Mouse (Mus musculus) left cerebral cortex, postnatal 14 days (tissue): ENCODE results near the gene Kcnc3. TPM values are rescaled to one million over a fixed set of nuclear protein-coding genes. Genes with fewer than 3 reads are reported as not detected.

Experiments used
- DNase-seq, 2 experiments: peaks; one replicate each; pipeline ENCODE4 v3.0.0; 2021 to 2022; ENCODE audit warnings: low spot score in 2 of 2, mixed read lengths in 1 of 2
- intact Hi-C: fragments of 180-260 bp; cut with DNase I; formaldehyde crosslinking; loops from one replicate; pipeline ENCODE4 v1.15.1; 2025
- total RNA-seq, 2 experiments: library from RNA; stranded (reverse); gene quantifications; 2 replicates each; pipeline ENCODE4 v1.2.3; 2021

Kcnc3 gene
- total RNA-seq, 2 experiments from 2014 or later, result 74.2 to 75.5 TPM

GRCm38 (mm10) chr7:44615309-44615708, 24.8 kb downstream of the Kcnc3 start:
- DNase-seq, result no peak
- intact Hi-C loops, result no loop called here

- intact Hi-C loops, result no loop called here
- DNase-seq, result no peak
Observed at GRCm38 (mm10) chr7:44615987-44616386, 25.5 kb downstream of the Kcnc3 start.

GRCm38 (mm10) chr7:44617059-44617458, 26.6 kb downstream of the Kcnc3 start:
- intact Hi-C loops, result no loop called here
- DNase-seq, result no peak

- intact Hi-C loops, result no loop called here
- DNase-seq, result no peak
Observed at GRCm38 (mm10) chr7:44623714-44624542, 33.5 kb downstream of the Kcnc3 start.

- intact Hi-C loops, result no loop called here
- no peak for DNase-seq
Observed at GRCm38 (mm10) chr7:44624543-44624826, 34.0 kb downstream of the Kcnc3 start.

- intact Hi-C loops, result no loop called here
- DNase-seq, result no peak
Observed at GRCm38 (mm10) chr7:44624828-44625227, 34.4 kb downstream of the Kcnc3 start.

GRCm38 (mm10) chr7:44625241-44626067, 35.0 kb downstream of the Kcnc3 start:
- DNase-seq, result no peak
- intact Hi-C loops, result no loop called here

- intact Hi-C loops, result no loop called here
- no peak for DNase-seq
Observed at GRCm38 (mm10) chr7:44626068-44626385, 35.6 kb downstream of the Kcnc3 start.

- no peak for DNase-seq
- intact Hi-C loops, result no loop called here
Observed at GRCm38 (mm10) chr7:44626966-44627365, 36.5 kb downstream of the Kcnc3 start.

- no peak for DNase-seq
- intact Hi-C loops, result no loop called here
Observed at GRCm38 (mm10) chr7:44628402-44629034, 38.1 kb downstream of the Kcnc3 start.

GRCm38 (mm10) chr7:44630437-44630836, 40.0 kb downstream of the Kcnc3 start:
- intact Hi-C loops, result no loop called here

GRCm38 (mm10) chr7:44632676-44633075, 42.2 kb downstream of the Kcnc3 start:
- DNase-seq, result no peak
- intact Hi-C loops, result no loop called here

More at GRCm38 (mm10) chr7:44630437-44630836, 40.0 kb downstream of the Kcnc3 start:
- DNase-seq, result no peak

- no peak for DNase-seq
- intact Hi-C loops, result no loop called here
Observed at GRCm38 (mm10) chr7:44633407-44633806, 42.9 kb downstream of the Kcnc3 start.

GRCm38 (mm10) chr7:44636684-44637083, 46.2 kb downstream of the Kcnc3 start:
- peak; percentile 45 to 54 for DNase-seq
- intact Hi-C loops, result no loop called here

GRCm38 (mm10) chr7:44638663-44639062, 48.2 kb downstream of the Kcnc3 start:
- no peak for DNase-seq
- intact Hi-C loops, result no loop called here

- intact Hi-C loops, result loop anchor here (5.0 kb wide), 1 partner anchor 54 kb away; no protein-coding TSS in a partner anchor
- DNase-seq, result peak; percentile 71 to 73
Observed at GRCm38 (mm10) chr7:44640843-44641605, 50.6 kb downstream of the Kcnc3 start.

- intact Hi-C loops, result loop anchor here (5.0 kb wide), 1 partner anchor 55 kb away; no protein-coding TSS in a partner anchor
- peak; percentile 44 to 48 for DNase-seq
Observed at GRCm38 (mm10) chr7:44641887-44642286, 51.4 kb downstream of the Kcnc3 start.

GRCm38 (mm10) chr7:44645256-44645655, 54.8 kb downstream of the Kcnc3 start:
- intact Hi-C loops, result no loop called here
- no peak for DNase-seq

GRCm38 (mm10) chr7:44645951-44646350, 55.5 kb downstream of the Kcnc3 start:
- intact Hi-C loops, result no loop called here
- no peak for DNase-seq
